Mouse (Mus musculus) hindbrain, embryonic 14.5 days (tissue): Measurements from ENCODE around the gene Abt1. TPM values are rescaled to one million over a fixed set of nuclear protein-coding genes. Genes with fewer than 3 reads are reported as not detected.

Source experiments
- ATAC-seq: fragments of 200-750 bp; cut with Nextera tagmentation; 2 replicates; pipeline ENCODE4 v1.8.0; 2017; ENCODE audit warnings: moderate number of reproducible peaks, mild to moderate bottlenecking, moderate TSS enrichment, moderate library complexity; ENCODE audit not compliant: low FRiP score
- DNase-seq: peaks from one replicate; pipeline ENCODE4 v3.0.0-alpha.2; 2015; ENCODE audit warnings: low spot score
- H3K27ac ChIP-seq: fragments of 300-500 bp; sonication (generic); 2 replicates; pipeline ENCODE4 v1.5.1; 2014; ENCODE audit warnings: mild to moderate bottlenecking, moderate library complexity
- H3K27me3 ChIP-seq: fragments of 300-500 bp; sonication (generic); 2 replicates; pipeline ENCODE4 v1.6.1; 2014; ENCODE audit warnings: mild to moderate bottlenecking, low read length, mixed read lengths; ENCODE audit not compliant: control insufficient read depth, insufficient read depth
- H3K36me3 ChIP-seq: fragments of 300-500 bp; sonication (generic); replicated peaks from 2 replicates; pipeline ENCODE4 v1.6.1; 2014; ENCODE audit not compliant: control insufficient read depth, insufficient read depth
- H3K4me1 ChIP-seq: fragments of 300-500 bp; sonication (generic); replicated peaks from 2 replicates; pipeline ENCODE4 v1.6.1; 2014; ENCODE audit warnings: antibody characterized with exemption, low read length, mixed read lengths; ENCODE audit not compliant: control insufficient read depth, insufficient read depth
- H3K4me2 ChIP-seq: fragments of 300-500 bp; sonication (generic); replicated peaks from 2 replicates; pipeline ENCODE4 v1.6.1; 2014; ENCODE audit warnings: mild to moderate bottlenecking, moderate library complexity
- H3K4me3 ChIP-seq: fragments of 300-500 bp; sonication (generic); replicated peaks from 2 replicates; pipeline ENCODE4 v1.5.1; 2014; ENCODE audit warnings: mild to moderate bottlenecking, low read length
- H3K9ac ChIP-seq: fragments of 300-500 bp; sonication (generic); 2 replicates; pipeline ENCODE4 v1.6.1; 2014
- H3K9me3 ChIP-seq: fragments of 300-500 bp; sonication (generic); 2 replicates; pipeline ENCODE4 v1.6.1; 2016; ENCODE audit warnings: low read length; ENCODE audit not compliant: control insufficient read depth
- WGBS: fragments of 180-500 bp; shearing (Covaris S2); extraction: QIAGEN DNeasy Blood & Tissue Kit; methylation state at CpG from one replicate; pipeline ENCODE4 v1.1.7; 2014; 5-methylcytosine and 5-hydroxymethylcytosine counted together
- polyA plus RNA-seq: library from polyadenylated mRNA; unstranded; fragments of >200 nt; fragmentation: Nextera tagmentation; extraction: Ambion mirVana; gene quantifications from 2 replicates; pipeline ENCODE4 v1.2.1, GENCODE M21; 2014

Abt1 gene
- polyA plus RNA-seq, 1 experiment from 2014 or later: 8.5 TPM

DNA sequence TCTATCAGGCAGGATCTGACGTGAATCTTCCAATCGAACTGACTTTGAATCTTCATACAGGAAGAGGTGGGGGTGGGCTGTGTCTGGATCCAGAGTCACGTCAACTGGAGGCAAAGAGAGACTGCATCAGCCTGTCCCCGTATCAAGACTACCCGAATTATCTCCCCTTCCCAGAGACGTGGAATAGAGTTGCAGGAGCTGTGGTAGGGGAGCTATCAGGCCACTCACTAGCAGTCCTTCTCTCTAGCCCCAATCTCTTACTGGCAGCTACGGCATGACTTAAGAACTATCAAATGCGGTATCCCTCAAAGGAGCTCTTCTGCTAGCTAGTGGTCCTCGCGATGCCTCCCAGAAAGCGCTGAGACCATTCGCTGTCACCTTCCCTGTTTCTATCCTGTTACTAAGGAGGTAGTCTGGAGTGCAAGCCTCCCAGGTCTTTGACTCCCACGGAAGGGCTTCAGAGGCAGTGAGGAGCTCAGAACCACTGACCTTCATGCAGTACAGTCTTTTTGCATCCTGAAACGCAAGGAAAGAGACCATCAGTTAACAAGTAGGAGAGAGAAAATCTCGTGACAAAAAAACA is 35.7 kb upstream of the Abt1 start:
- Histone ChIP-seq H3K9ac (no peak overlapping the region), H3K36me3 (no peaks in the 10 kb centered on the region), H3K27me3 (0 out of 2 replicates have a peak, but pooled peaks cover 10% of the 10 kb centered on the region), H3K4me2 (no peak overlapping the region; the same call in 1 of the 2 replicates), H3K9me3 (no peaks in the 10 kb centered on the region), H3K27ac (no peak overlapping the region), H3K4me1 (peaks cover 5% of the 10 kb centered on the region; the same call in 1 of the 2 replicates), H3K4me3 (no peak overlapping the region)
- 22% methylated on average over 15 of the region's 15 CpGs for WGBS
- DNase-seq (no peak), ATAC-seq (no peak)

DNA sequence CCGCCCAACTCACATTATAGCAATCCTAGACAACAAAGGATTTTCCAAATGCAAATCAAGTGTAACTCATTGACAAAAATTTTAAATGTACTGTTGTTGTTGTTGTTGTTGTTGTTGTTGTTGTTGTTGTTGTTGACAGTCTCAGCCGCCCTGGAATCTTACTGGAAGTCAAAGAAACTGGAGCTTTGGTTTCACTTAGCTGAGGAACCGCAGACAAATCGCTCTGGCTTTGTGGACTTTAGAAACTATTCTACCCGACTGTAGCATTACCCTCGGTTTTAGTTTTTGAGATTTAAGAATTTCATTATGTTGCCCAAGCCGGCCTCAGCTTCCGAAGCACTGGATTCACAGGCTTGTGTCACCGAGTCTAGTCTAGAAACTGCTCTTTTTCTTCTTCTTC is 30.3 kb upstream of the Abt1 start:
- ATAC-seq: no peak
- peak overlapping the region; percentile 75 for H3K4me3 ChIP-seq
- no peaks in the 10 kb centered on the region for H3K9me3 ChIP-seq
- peak; percentile 46 for DNase-seq
- H3K27me3 ChIP-seq: 0 out of 2 replicates have a peak, but pooled peaks cover 4% of the 10 kb centered on the region
- H3K27ac ChIP-seq: 0 out of 2 replicates have a peak overlapping the region, but pooled peaks have one; percentile 56
- H3K36me3 ChIP-seq: no peaks in the 10 kb centered on the region
- no peaks in the 10 kb centered on the region for H3K4me1 ChIP-seq
- peak overlapping the region; percentile 60 for H3K9ac ChIP-seq
- 0% methylated on average over 9 of the region's 9 CpGs for WGBS
- peak overlapping the region; percentile 51 for H3K4me2 ChIP-seq

DNA sequence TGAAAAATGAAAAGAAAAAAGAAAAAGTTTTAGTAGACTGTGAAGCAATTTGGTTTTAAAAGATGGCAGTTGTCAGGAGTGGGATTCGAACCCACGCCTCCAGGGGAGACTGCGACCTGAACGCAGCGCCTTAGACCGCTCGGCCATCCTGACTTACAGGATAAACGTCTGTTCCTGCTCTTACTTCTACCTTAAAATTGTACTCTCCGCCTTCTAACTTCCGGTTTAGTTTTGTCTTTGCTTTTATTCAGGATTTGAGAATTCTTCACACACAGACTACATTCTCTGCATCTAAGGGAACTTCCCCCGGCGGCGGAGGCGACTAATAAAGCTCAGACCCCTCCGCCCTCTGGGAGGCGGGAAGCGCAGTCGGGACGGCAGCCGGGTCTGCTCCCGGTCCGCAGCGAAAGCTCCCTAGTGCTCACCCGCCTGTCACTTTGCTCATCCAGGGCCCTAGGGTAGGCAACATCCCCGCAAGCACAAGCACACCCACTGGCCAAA is 29.7 kb upstream of the Abt1 start:
- under 1% methylated on average over 25 of the region's 25 CpGs for WGBS
- Histone ChIP-seq H3K4me2 (peak overlapping the region; percentile 51), H3K9ac (peak overlapping the region; percentile 60), H3K36me3 (no peaks in the 10 kb centered on the region), H3K4me1 (no peaks in the 10 kb centered on the region), H3K27ac (peak overlapping the region; percentile 56; the same call in 1 of the 2 replicates), H3K27me3 (0 out of 2 replicates have a peak, but pooled peaks cover 4% of the 10 kb centered on the region), H3K9me3 (no peaks in the 10 kb centered on the region), H3K4me3 (peak overlapping the region; percentile 75)
- ATAC-seq (peak; percentile 86), DNase-seq (peak; percentile 97)

DNA sequence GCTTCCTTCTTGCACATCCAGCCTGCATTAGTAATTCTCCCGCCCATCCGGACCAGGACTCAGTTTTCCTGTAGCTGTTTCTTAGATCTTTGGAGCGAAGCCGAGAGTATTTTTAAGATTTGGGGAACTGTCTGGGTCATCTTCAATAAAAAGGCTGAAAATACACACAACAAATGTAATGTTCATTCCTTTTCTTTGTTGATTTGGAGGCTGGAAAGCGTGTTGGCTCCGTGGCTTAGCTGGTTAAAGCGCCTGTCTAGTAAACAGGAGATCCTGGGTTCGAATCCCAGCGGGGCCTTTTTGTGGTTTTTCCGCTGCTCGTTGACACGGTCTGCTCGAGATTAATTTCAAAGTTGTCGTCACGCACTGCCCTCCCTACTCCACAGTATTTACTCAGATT is 26.7 kb upstream of the Abt1 start:
- peak overlapping the region; percentile 69 for H3K9ac ChIP-seq
- peak overlapping the region; percentile 80 for H3K4me2 ChIP-seq
- H3K4me1 ChIP-seq: no peaks in the 10 kb centered on the region
- ATAC-seq (peak; percentile 41), DNase-seq (peak; percentile 99)
- H3K4me3 ChIP-seq: peak overlapping the region; percentile 58
- WGBS: under 1% methylated on average over 15 of the region's 15 CpGs
- no peaks in the 10 kb centered on the region for H3K27me3 ChIP-seq
- H3K36me3 ChIP-seq: no peaks in the 10 kb centered on the region
- no peaks in the 10 kb centered on the region for H3K9me3 ChIP-seq
- peak overlapping the region; percentile 62; the same call in 1 of the 2 replicates for H3K27ac ChIP-seq

DNA sequence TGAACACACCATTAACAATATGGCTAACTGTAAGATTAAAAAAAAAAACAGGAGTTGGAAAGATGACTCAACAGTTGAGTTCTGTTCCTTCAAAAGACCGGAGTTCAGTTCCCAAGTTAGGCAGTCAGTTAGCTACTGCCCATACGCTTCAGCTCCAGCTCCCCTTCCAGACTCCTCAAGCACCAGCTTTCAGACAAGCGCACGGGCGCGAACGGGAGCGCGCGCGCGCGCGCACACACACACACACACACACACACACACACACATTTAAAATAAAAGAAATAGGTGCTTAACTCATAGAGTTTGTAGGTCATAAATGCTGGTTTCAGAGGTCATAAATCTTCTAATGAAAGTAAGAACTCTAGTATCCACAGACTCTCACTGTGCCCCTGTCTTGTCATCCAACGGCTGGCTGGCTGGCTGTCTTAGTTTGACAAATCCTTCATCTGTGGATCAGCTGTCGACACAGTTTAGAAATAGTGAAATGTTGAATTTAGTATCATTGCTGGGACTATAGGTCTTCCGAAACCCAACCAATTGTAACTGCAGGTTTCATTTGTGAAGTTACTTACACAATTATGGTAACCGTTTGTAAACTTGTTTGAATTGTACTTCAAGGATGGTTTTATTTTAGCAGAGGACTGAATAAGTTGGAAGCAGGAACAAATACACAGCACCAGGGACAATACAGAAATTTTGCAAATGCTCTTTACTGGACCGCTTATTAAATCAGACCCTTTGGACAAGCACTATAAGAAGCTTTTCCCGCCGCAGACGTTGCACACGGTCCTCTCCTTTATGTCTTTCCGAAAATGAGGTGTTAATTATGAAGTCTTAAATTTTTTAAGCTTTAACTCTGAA is 25.8 kb upstream of the Abt1 start:
- H3K27ac ChIP-seq: no peak overlapping the region

DNA sequence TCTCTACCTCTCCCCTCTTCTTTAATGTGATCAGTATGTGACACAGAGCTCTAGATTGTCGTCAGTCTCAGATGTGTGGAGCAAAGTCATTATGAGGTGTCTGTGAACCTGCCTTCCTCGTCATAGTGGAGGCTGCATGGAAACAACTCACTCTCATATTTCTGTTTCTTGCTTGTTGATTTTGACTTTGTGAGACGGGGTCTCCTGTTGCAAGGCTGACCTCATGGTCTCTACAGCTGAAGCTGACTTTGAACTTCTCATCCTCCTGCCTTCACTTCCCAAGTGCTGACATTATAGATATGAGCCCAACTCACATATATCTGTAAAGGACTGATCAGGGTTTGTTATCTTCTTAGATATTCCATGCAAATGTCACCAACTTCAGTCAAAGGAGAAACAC is 25.1 kb upstream of the Abt1 start:
- no peaks in the 10 kb centered on the region for H3K27me3 ChIP-seq
- H3K36me3 ChIP-seq: no peaks in the 10 kb centered on the region
- ATAC-seq (no peak), DNase-seq (no peak)
- 68% methylated on average over 3 of the region's 3 CpGs for WGBS
- H3K9me3 ChIP-seq: no peaks in the 10 kb centered on the region
- H3K27ac ChIP-seq: no peak overlapping the region
- peak overlapping the region; percentile 80 for H3K4me2 ChIP-seq
- peak overlapping the region; percentile 58 for H3K4me3 ChIP-seq
- 0 out of 2 replicates have a peak overlapping the region, but pooled peaks have one; percentile 69 for H3K9ac ChIP-seq
- H3K4me1 ChIP-seq: peaks cover 10% of the 10 kb centered on the region

More for the DNA sequence above, 25.8 kb upstream of the Abt1 start:
- ATAC-seq: no peak
- peak overlapping the region; percentile 80 for H3K4me2 ChIP-seq
- H3K4me1 ChIP-seq: peaks cover 4% of the 10 kb centered on the region
- peak; percentile 77 for DNase-seq
- H3K27me3 ChIP-seq: no peaks in the 10 kb centered on the region
- no peaks in the 10 kb centered on the region for H3K36me3 ChIP-seq
- no peaks in the 10 kb centered on the region for H3K9me3 ChIP-seq
- peak overlapping the region; percentile 69 for H3K9ac ChIP-seq
- under 1% methylated on average over 24 of the region's 24 CpGs for WGBS
- H3K4me3 ChIP-seq: peak overlapping the region; percentile 58

DNA sequence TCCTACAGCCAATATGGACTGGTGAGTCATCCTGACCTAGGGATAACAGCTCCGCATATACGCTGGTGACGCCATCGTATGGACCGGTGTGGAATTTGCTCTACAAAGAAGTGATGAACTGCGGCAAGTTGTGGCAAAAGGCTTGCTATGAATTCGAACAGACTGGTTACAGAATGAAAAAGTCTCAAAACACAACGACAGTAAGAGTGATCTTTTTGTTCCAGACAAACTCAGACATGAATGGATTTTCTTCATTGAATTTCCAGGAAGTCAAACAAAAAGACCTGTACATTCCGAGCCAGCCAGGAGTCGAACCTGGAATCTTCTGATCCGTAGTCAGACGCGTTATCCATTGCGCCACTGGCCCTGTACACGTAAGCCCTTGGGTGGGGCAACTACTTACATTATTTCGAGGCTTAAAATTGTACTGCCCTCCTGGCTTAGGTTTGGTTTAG is 22.9 kb upstream of the Abt1 start:
- no peaks in the 10 kb centered on the region for H3K27me3 ChIP-seq
- H3K9me3 ChIP-seq: no peaks in the 10 kb centered on the region
- DNase-seq (peak; percentile 98), ATAC-seq (peak; percentile 64)
- peaks cover 10% of the 10 kb centered on the region for H3K4me1 ChIP-seq
- H3K27ac ChIP-seq: peak overlapping the region; percentile 96
- peak overlapping the region; percentile 56 for H3K4me3 ChIP-seq
- no peaks in the 10 kb centered on the region for H3K36me3 ChIP-seq
- peak overlapping the region; percentile 89 for H3K9ac ChIP-seq
- WGBS: under 1% methylated on average over 16 of the region's 16 CpGs
- peak overlapping the region; percentile 72 for H3K4me2 ChIP-seq

DNA sequence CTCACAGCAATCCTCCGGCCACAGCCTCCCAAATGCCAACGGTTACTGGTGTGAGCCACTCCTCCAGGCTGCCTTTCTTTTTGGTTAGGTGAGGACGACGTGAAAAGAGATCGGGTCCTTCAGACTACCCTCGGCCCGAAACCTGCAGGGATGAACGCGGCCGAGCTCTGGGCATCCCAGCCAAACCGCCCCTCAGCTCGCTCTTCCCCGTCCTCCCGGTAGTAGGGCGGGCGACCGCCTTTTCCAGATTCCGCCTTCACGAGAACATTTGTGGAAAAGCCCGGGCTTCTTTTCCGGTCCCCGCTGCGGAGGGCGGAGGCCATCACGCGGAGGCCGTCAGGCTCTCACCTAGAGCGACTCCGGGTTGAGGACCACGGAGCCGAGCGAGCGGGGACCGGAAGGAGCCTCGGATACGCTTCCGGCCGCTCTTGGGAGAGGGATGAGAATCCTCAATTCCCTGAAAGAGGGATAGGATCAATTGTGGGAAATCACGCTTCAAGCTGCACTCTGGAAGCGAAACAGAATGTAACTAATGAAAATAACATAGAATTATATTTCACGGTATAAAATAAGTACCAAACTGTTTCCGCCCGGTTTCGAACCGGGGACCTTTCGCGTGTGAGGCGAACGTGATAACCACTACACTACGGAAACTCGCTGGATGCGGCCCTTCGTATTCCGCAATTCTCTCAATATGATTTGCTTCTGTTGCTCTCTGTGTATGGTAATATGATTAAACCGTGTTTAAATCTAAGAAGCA is 22.1 kb upstream of the Abt1 start:
- no peaks in the 10 kb centered on the region for H3K27me3 ChIP-seq
- peaks cover 10% of the 10 kb centered on the region for H3K4me1 ChIP-seq

More for the DNA sequence above, 22.1 kb upstream of the Abt1 start:
- no peaks in the 10 kb centered on the region for H3K9me3 ChIP-seq
- DNase-seq (peak; percentile 100), ATAC-seq (peak; percentile 94)
- H3K4me2 ChIP-seq: peak overlapping the region; percentile 72
- H3K36me3 ChIP-seq: no peaks in the 10 kb centered on the region
- WGBS: under 1% methylated on average over 55 of the region's 55 CpGs
- peak overlapping the region; percentile 56 for H3K4me3 ChIP-seq
- peak overlapping the region; percentile 96 for H3K27ac ChIP-seq
- H3K9ac ChIP-seq: peak overlapping the region; percentile 89
